Mouse (Mus musculus) heart, embryonic 16.5 days (tissue): ENCODE measurements at regions not wholly inside any gene's neighbourhood (a gene's known extent, or its start where the extent isn't known, plus 50 kb on each side); places are given as distances from the start of the nearest gene placed in this dataset.
A peak's percentile ranks its signal among the peaks of the same experiment; 100 is the strongest.

Experiments
- ATAC-seq: fragments of 200-750 bp; cut with Nextera tagmentation; replicated peaks from 2 replicates; pipeline ENCODE4 v1.8.0; 2017; ENCODE audit warnings: moderate number of reproducible peaks; ENCODE audit not compliant: insufficient read depth, low FRiP score; ENCODE audit errors: extremely low read depth
- H3K27ac ChIP-seq: fragments of 300-500 bp; sonication (generic); 2 replicates; pipeline ENCODE4 v1.5.1; 2014; ENCODE audit warnings: mild to moderate bottlenecking, low read length, control low read depth, moderate library complexity
- H3K27me3 ChIP-seq: fragments of 300-500 bp; sonication (generic); 2 replicates; pipeline ENCODE4 v1.6.1; 2014; ENCODE audit warnings: low read length, mixed read lengths; ENCODE audit not compliant: control insufficient read depth, insufficient read depth
- H3K36me3 ChIP-seq: fragments of 300-500 bp; sonication (generic); 2 replicates; pipeline ENCODE4 v1.6.1; 2014; ENCODE audit not compliant: control insufficient read depth, insufficient read depth
- H3K4me1 ChIP-seq: fragments of 300-500 bp; sonication (generic); 2 replicates; pipeline ENCODE4 v1.6.1; 2014; ENCODE audit warnings: low read length, mixed read lengths; ENCODE audit not compliant: control insufficient read depth, insufficient read depth
- H3K4me2 ChIP-seq: fragments of 300-500 bp; sonication (generic); 2 replicates; pipeline ENCODE4 v1.6.1; 2014; ENCODE audit warnings: low read depth, mild to moderate bottlenecking, control low read depth, low read length
- H3K4me3 ChIP-seq: fragments of 300-500 bp; sonication (generic); 2 replicates; pipeline ENCODE4 v1.5.1; 2014; ENCODE audit warnings: mild to moderate bottlenecking, control low read depth, low read length
- H3K9ac ChIP-seq: fragments of 300-500 bp; sonication (generic); 2 replicates; pipeline ENCODE4 v1.6.1; 2014; ENCODE audit warnings: low read length, control low read depth
- H3K9me3 ChIP-seq: fragments of 300-500 bp; sonication (generic); replicated peaks from 2 replicates; pipeline ENCODE4 v1.6.1; 2016; ENCODE audit warnings: low read length; ENCODE audit not compliant: control insufficient read depth
- WGBS: fragments of 180-500 bp; shearing (Covaris S2); extraction: QIAGEN DNeasy Blood & Tissue Kit; methylation state at CpG from one replicate; pipeline ENCODE4 v1.1.7; 2014; 5-methylcytosine and 5-hydroxymethylcytosine counted together

DNA sequence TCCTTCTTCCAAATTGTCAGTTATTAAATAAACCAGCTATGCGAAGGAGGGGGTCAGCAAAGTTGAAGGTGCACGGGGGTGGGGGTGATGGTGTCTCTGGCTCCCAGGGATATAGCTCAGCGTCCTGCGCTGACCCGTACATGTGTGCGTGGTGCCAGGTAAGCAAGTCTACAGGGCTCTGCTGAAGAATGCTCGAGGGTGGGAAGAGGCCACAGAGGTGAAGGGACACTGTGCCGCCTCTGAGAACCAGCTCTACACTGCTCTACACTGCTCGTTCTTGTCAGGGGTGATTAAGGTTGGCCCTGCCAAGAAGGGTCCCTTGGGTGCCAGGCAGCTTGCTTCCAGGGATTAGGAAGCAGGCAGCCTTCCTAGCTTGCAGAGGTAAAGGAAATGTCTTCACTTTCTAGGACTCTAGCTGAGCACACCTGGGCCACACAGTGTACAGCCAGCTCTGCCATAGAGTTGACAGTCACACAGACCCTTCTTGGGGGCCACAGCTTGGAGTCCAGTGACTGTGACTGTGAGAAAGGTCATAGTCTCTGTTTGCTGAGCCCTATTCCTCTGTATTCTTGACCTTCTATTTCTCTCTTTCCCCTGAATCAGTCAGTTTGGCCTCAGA, 64.7 kb upstream of the Gm11733 start:
- Histone ChIP-seq H3K9me3 (peaks cover 5% of the 10 kb centered on the region; the same call in 1 of the 2 replicates), H3K4me1 (peaks cover 20% of the 10 kb centered on the region), H3K27ac (no peak overlapping the region), H3K27me3 (peaks cover 21% of the 10 kb centered on the region), H3K36me3 (no peaks in the 10 kb centered on the region), H3K4me3 (no peak overlapping the region), H3K4me2 (no peak overlapping the region), H3K9ac (no peak overlapping the region)
- no peak for ATAC-seq
- 84% methylated on average over 9 of the region's 9 CpGs for WGBS

- Histone ChIP-seq H3K4me2 (no peak overlapping the region), H3K4me3 (no peak overlapping the region), H3K27ac (no peak overlapping the region), H3K9me3 (peaks cover 5% of the 10 kb centered on the region; the same call in 1 of the 2 replicates), H3K4me1 (peaks cover 14% of the 10 kb centered on the region), H3K9ac (no peak overlapping the region), H3K27me3 (peaks cover 3% of the 10 kb centered on the region), H3K36me3 (no peaks in the 10 kb centered on the region)
- no peak for ATAC-seq
- 82% methylated on average over 6 of the region's 6 CpGs for WGBS
These were observed 61.5 kb upstream of the Gm11733 start for GRCm38 (mm10) chr11:117422713-117423112.

- ATAC-seq = no peak
- H3K4me2 ChIP-seq = no peak overlapping the region
- peaks cover 5% of the 10 kb centered on the region; the same call in 1 of the 2 replicates for H3K9me3 ChIP-seq
- peaks cover 14% of the 10 kb centered on the region for H3K4me1 ChIP-seq
- 89% methylated on average over 2 of the region's 2 CpGs for WGBS
- H3K27ac ChIP-seq = no peak overlapping the region
- no peak overlapping the region for H3K9ac ChIP-seq
- no peaks in the 10 kb centered on the region for H3K36me3 ChIP-seq
- H3K27me3 ChIP-seq = no peaks in the 10 kb centered on the region; the same call in 1 of the 2 replicates
- H3K4me3 ChIP-seq = no peak overlapping the region
These were observed 60.7 kb upstream of the Gm11733 start for GRCm38 (mm10) chr11:117423422-117423821.

GRCm38 (mm10) chr11:117425466-117425865, 58.7 kb upstream of the Gm11733 start:
- Histone ChIP-seq H3K27ac (no peak overlapping the region), H3K9ac (no peak overlapping the region), H3K4me3 (no peak overlapping the region), H3K4me1 (peaks cover 19% of the 10 kb centered on the region), H3K4me2 (no peak overlapping the region), H3K27me3 (peaks cover 2% of the 10 kb centered on the region; the same call in 1 of the 2 replicates), H3K9me3 (peaks cover 5% of the 10 kb centered on the region; the same call in 1 of the 2 replicates), H3K36me3 (no peaks in the 10 kb centered on the region)
- WGBS = 42% methylated on average over 8 of the region's 9 CpGs
- no peak for ATAC-seq

DNA sequence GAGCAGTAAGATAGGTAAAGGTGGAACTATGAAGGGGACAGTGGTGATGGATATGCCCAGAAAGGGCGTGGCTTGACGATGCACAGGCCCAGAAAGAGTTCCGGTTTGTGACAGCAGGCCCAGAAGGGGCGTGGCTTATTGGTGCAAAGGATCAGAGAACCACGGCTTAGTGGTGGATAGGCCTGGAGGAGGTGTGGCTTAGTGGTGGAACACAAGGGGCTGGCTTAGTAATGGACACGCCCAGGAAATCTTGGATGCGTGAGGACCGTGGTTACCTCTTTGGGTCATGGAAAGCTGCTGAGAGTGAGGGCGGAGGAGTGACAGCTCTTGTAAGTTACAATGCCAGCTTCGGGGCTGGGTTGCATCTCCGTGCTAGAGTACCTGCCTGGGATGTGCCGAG, 58.2 kb upstream of the Gm11733 start:
- ATAC-seq = no peak
- WGBS = 30% methylated on average over 12 of the region's 12 CpGs

DNA sequence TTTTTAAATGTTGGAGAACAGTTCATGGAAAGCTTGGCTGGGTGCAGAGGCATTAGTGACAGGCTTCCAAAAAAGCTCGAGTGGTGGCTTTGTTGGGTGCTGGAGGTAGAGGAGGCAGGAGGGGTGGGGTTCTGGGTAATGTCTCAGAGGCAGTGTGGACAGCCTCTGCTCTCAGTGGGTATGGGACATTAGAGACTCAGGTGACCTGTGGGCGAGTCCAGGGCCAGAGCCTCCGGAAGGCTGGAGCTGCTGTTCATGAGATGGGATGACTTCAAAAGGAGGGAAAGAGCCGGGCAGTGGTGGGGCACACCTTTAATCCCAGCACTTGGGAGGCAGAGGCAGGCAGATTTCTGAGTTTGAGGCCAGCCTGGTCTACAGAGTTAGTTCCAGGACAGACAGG, 57.5 kb upstream of the Gm11733 start:
- no peaks in the 10 kb centered on the region for H3K36me3 ChIP-seq
- no peak overlapping the region for H3K4me3 ChIP-seq
- H3K9me3 ChIP-seq = peaks cover 5% of the 10 kb centered on the region; the same call in 1 of the 2 replicates
- WGBS = 67% methylated on average over 4 of the region's 4 CpGs
- H3K4me2 ChIP-seq = no peak overlapping the region
- no peak overlapping the region for H3K27ac ChIP-seq
- no peak overlapping the region for H3K9ac ChIP-seq
- H3K4me1 ChIP-seq = peaks cover 14% of the 10 kb centered on the region
- no peak for ATAC-seq
- H3K27me3 ChIP-seq = peaks cover 3% of the 10 kb centered on the region

More for the DNA sequence above, 58.2 kb upstream of the Gm11733 start:
- Histone ChIP-seq H3K4me1 (peaks cover 19% of the 10 kb centered on the region), H3K4me3 (no peak overlapping the region), H3K9me3 (peaks cover 5% of the 10 kb centered on the region; the same call in 1 of the 2 replicates), H3K9ac (no peak overlapping the region), H3K27ac (no peak overlapping the region), H3K36me3 (no peaks in the 10 kb centered on the region), H3K27me3 (peaks cover 3% of the 10 kb centered on the region; the same call in 1 of the 2 replicates), H3K4me2 (no peak overlapping the region)

DNA sequence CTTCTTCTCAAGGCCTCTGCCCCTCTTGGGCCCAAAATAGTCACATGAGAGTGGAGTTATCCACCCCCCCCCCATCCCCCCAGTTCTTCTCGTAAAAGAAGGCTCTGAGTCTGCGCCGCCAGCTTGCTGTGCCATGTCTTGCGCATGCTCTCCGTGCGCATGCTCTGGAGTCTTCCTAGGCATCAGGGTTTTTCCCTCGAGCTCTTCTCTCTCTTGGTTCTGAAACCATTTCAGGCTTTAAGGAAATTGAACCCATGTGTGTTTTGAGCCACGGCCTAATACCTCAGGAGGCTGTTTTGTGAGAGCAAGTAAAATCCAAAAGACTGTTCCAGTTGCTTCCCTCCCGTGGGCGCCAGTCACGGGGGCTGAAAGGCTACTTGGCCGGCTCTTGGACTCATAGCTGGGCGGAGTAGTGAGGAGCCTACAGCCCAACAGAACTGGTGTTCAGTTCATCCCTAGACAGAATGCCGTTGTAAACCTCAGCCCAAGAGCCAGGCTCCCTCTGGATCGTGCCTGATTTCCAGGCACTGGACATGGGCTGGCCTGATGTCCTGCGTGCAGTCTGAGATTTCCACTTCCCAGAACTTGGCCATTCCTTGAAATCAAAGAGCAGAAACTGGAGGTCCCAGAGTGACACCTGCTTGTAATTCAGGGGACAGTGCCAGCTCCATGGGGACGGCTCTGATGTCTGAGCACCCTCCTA, 56.2 kb upstream of the Gm11733 start:
- H3K27me3 ChIP-seq = peaks cover 3% of the 10 kb centered on the region; the same call in 1 of the 2 replicates
- no peak overlapping the region for H3K4me2 ChIP-seq
- WGBS = 89% methylated on average over 17 of the region's 17 CpGs
- H3K27ac ChIP-seq = no peak overlapping the region
- H3K9me3 ChIP-seq = peaks cover under 1% of the 10 kb centered on the region; the same call in 1 of the 2 replicates
- H3K4me1 ChIP-seq = peaks cover 13% of the 10 kb centered on the region
- no peak overlapping the region for H3K4me3 ChIP-seq
- no peak overlapping the region for H3K9ac ChIP-seq
- no peaks in the 10 kb centered on the region for H3K36me3 ChIP-seq
- no peak for ATAC-seq

- H3K4me3 ChIP-seq = no peak overlapping the region
- WGBS = 41% methylated on average over 10 of the region's 10 CpGs
- H3K4me1 ChIP-seq = peaks cover 13% of the 10 kb centered on the region
- no peaks in the 10 kb centered on the region for H3K36me3 ChIP-seq
- ATAC-seq = peak; percentile 57
- H3K27ac ChIP-seq = peak overlapping the region; percentile 63
- no peak overlapping the region for H3K9ac ChIP-seq
- peaks cover 3% of the 10 kb centered on the region; the same call in 1 of the 2 replicates for H3K27me3 ChIP-seq
- no peaks in the 10 kb centered on the region for H3K9me3 ChIP-seq
- peak overlapping the region; percentile 11; the same call in 1 of the 2 replicates for H3K4me2 ChIP-seq
These were observed 54.8 kb upstream of the Gm11733 start for GRCm38 (mm10) chr11:117429326-117429752.

- 0 out of 2 replicates have a peak, but pooled peaks have one; percentile 16 for ATAC-seq
- 45% methylated on average over 8 of the region's 8 CpGs for WGBS
- Histone ChIP-seq H3K9ac (no peak overlapping the region), H3K4me1 (peaks cover 13% of the 10 kb centered on the region), H3K4me3 (no peak overlapping the region), H3K4me2 (0 out of 2 replicates have a peak overlapping the region, but pooled peaks have one; percentile 10), H3K9me3 (no peaks in the 10 kb centered on the region), H3K27me3 (peaks cover 3% of the 10 kb centered on the region; the same call in 1 of the 2 replicates), H3K27ac (peak overlapping the region; percentile 63), H3K36me3 (no peaks in the 10 kb centered on the region)
These were observed 54.3 kb upstream of the Gm11733 start for GRCm38 (mm10) chr11:117429894-117430293.
